8 mouse cellular contexts compared by ENCODE assay signal in the genomic region with DNA sequence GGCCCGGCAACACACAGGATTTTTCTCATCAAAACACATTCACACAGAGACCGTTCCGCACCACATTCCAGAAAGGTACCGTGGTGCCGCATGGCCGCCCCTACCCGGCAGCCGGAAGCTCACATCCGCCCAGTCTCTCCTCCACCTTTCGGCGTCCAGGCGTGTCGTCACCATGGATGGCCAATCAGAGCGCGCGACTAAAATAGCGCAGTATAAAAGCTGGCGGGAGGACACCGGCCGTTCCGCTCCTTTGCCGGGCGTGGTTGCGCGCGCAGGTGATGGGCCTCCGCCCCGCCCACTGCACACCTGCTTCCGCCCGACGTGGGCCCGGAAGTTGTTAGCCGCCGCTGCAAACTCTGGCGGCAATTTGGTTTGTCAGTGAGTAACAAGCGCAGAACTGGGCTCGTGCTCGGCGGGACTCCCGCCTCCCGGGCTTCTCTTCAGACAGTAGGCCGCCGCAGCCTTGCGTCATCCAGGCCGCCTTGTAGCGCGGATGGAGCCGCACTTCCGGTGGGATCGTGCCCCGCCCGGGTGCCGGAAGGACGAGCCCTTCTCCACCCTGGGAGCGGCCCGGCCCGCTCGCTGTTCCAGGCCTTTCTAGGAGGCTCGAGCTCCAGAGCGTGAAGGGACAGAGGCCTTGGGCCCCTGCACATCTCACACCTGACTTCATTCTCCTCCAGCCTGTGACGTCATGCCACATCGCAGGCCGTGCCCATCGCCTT. TPM values are rescaled to one million over a fixed set of nuclear protein-coding genes. Genes with fewer than 3 reads are reported as not detected.
DNase-seq lines count a peak whose midpoint lies in the region; ATAC-seq and TF ChIP-seq lines count a peak whose summit lies in the region.

No protein-coding gene starts in this region.

- H3K4me1 ChIP-seq in forebrain, embryonic 10.5 days: peaks cover 17% of the 10 kb centered on the region
- peaks cover 11% of the 10 kb centered on the region; the same call in 1 of the 2 replicates for H3K4me1 ChIP-seq in heart, embryonic 15.5 days (replicated peaks)
- peaks cover 15 to 27% of the 10 kb centered on the region in 2 experiments for H3K4me1 ChIP-seq in liver, embryonic 14.5 days (replicated peaks; ENCODE audit: control insufficient read depth in 2 of 2, insufficient read depth in 2 of 2, low read length in 1 of 2)
- no peaks in the 10 kb centered on the region; the same call in 1 of the 2 replicates for H3K4me1 ChIP-seq in neural tube, embryonic 11.5 days (ENCODE audit: control insufficient read depth, insufficient read depth, low read length)
- no peaks in the 10 kb centered on the region for H3K4me1 ChIP-seq in stomach, postnatal 0 days (replicated peaks; ENCODE audit: control insufficient read depth, insufficient read depth)

- DNase-seq in CD8-positive naive resting alpha-beta T cell, adult 2 months (ENCODE audit: low read depth in 2 of 2, low spot score in 2 of 2): peak; percentile 99 to 100
- DNase-seq in c-Kit-positive CD71-negative TER-119-negative erythroid progenitor cells, embryonic 14.5 days (ENCODE audit: low read depth): peak; percentile 93
- DNase-seq in forebrain, embryonic 10.5 days (ENCODE audit: extremely low spot score, low spot score): peak; percentile 97
- peak; percentile 97 to 99 for DNase-seq in kidney, postnatal 25 days
- DNase-seq in liver, embryonic 14.5 days (ENCODE audit: low read depth in 3 of 3, low spot score in 3 of 3): peak; percentile 96 to 98 (median 97)
- DNase-seq in neural tube, embryonic 11.5 days (ENCODE audit: low spot score): peak; percentile 97
- DNase-seq in stomach, postnatal 0 days (ENCODE audit: low spot score): peak; percentile 99

- 1% methylated on average over 64 of the region's 64 CpGs for WGBS in forebrain, embryonic 10.5 days
- under 1% methylated on average over 64 of the region's 64 CpGs for WGBS in heart, embryonic 15.5 days
- under 1% methylated on average over 64 of the region's 64 CpGs for WGBS in liver, embryonic 14.5 days (ENCODE audit: insufficient replicate concordance)
- 1% methylated on average over 64 of the region's 64 CpGs for WGBS in neural tube, embryonic 11.5 days
- WGBS in stomach, postnatal 0 days: under 1% methylated on average over 63 of the region's 64 CpGs

- no peak; the same call in 1 of the 2 replicates for TF ChIP-seq CTCF in liver, embryonic 14.5 days (IDR thresholded peaks at IDR 0.05; ENCODE audit: low read depth)
- TF ChIP-seq CTCF in stomach, postnatal 0 days (IDR thresholded peaks at IDR 0.05; ENCODE audit: low read depth): no peak

- H3K4me2 ChIP-seq in heart, embryonic 15.5 days: peak overlapping the region; percentile 73
- peak overlapping the region; percentile 80 for H3K4me2 ChIP-seq in liver, embryonic 14.5 days (ENCODE audit: low read depth)
- peak overlapping the region; percentile 72 for H3K4me2 ChIP-seq in neural tube, embryonic 11.5 days (ENCODE audit: low read depth)
- peak overlapping the region; percentile 63 for H3K4me2 ChIP-seq in stomach, postnatal 0 days (replicated peaks; ENCODE audit: low read depth)

- H3K9me3 ChIP-seq in forebrain, embryonic 10.5 days: no peaks in the 10 kb centered on the region
- H3K9me3 ChIP-seq in heart, embryonic 15.5 days (replicated peaks): no peaks in the 10 kb centered on the region
- H3K9me3 ChIP-seq in liver, embryonic 14.5 days (ENCODE audit: control insufficient read depth, low read length): no peaks in the 10 kb centered on the region
- no peaks in the 10 kb centered on the region for H3K9me3 ChIP-seq in neural tube, embryonic 11.5 days (ENCODE audit: control insufficient read depth, low read length)
- H3K9me3 ChIP-seq in stomach, postnatal 0 days (ENCODE audit: control insufficient read depth, low read length): no peaks in the 10 kb centered on the region

- no peak; the same call in 1 of the 2 replicates for TF ChIP-seq EP300 in liver, embryonic 14.5 days (IDR thresholded peaks at IDR 0.05; ENCODE audit: low read depth)
- TF ChIP-seq EP300 in stomach, postnatal 0 days (optimal IDR thresholded peaks at IDR 0.05): peak; percentile 31

- peak overlapping the region; percentile 61 for H3K4me3 ChIP-seq in forebrain, embryonic 10.5 days
- peak overlapping the region; percentile 60 for H3K4me3 ChIP-seq in heart, embryonic 15.5 days
- peak overlapping the region; percentile 66 to 77 for H3K4me3 ChIP-seq in liver, embryonic 14.5 days (ENCODE audit: insufficient read depth in 1 of 2, low read depth in 2 of 2, low read length in 2 of 2)
- peak overlapping the region; percentile 53 for H3K4me3 ChIP-seq in neural tube, embryonic 11.5 days (ENCODE audit: low read depth, low read length)
- peak overlapping the region; percentile 51 for H3K4me3 ChIP-seq in stomach, postnatal 0 days (ENCODE audit: low read depth, low read length)

- no peaks in the 10 kb centered on the region for H3K27me3 ChIP-seq in forebrain, embryonic 10.5 days (ENCODE audit: poor library complexity, severe bottlenecking)
- H3K27me3 ChIP-seq in heart, embryonic 15.5 days: no peaks in the 10 kb centered on the region
- H3K27me3 ChIP-seq in liver, embryonic 14.5 days (ENCODE audit: control insufficient read depth, insufficient read depth, low read length): no peaks in the 10 kb centered on the region
- H3K27me3 ChIP-seq in neural tube, embryonic 11.5 days (ENCODE audit: control insufficient read depth, insufficient read depth, low read length): no peaks in the 10 kb centered on the region
- no peaks in the 10 kb centered on the region for H3K27me3 ChIP-seq in stomach, postnatal 0 days (ENCODE audit: control insufficient read depth, insufficient read depth, low read length)

- ATAC-seq in heart, embryonic 15.5 days (replicated peaks; ENCODE audit: insufficient number of reproducible peaks, insufficient read depth, low FRiP score, low read depth): peak; percentile 96
- peak; percentile 98 for ATAC-seq in liver, embryonic 14.5 days (ENCODE audit: insufficient read depth)
- ATAC-seq in neural tube, embryonic 11.5 days (ENCODE audit: insufficient read depth, low FRiP score, low TSS enrichment): peak; percentile 96
- peak; percentile 95 for ATAC-seq in stomach, postnatal 0 days (ENCODE audit: low FRiP score, low TSS enrichment)

- H3K9ac ChIP-seq in heart, embryonic 15.5 days: peak overlapping the region; percentile 46
- H3K9ac ChIP-seq in liver, embryonic 14.5 days (replicated peaks): peak overlapping the region; percentile 72
- peak overlapping the region; percentile 78 for H3K9ac ChIP-seq in neural tube, embryonic 11.5 days (ENCODE audit: low read length)
- H3K9ac ChIP-seq in stomach, postnatal 0 days (ENCODE audit: low read length): peak overlapping the region; percentile 67

- H3K36me3 ChIP-seq in forebrain, embryonic 10.5 days (replicated peaks): no peaks in the 10 kb centered on the region
- H3K36me3 ChIP-seq in heart, embryonic 15.5 days: no peaks in the 10 kb centered on the region
- H3K36me3 ChIP-seq in liver, embryonic 14.5 days (replicated peaks; ENCODE audit: control insufficient read depth, insufficient read depth, low read depth): no peaks in the 10 kb centered on the region
- H3K36me3 ChIP-seq in neural tube, embryonic 11.5 days (ENCODE audit: control insufficient read depth, insufficient read depth, low read length): no peaks in the 10 kb centered on the region
- H3K36me3 ChIP-seq in stomach, postnatal 0 days (ENCODE audit: control insufficient read depth, insufficient read depth, low read length): no peaks in the 10 kb centered on the region

- H3K27ac ChIP-seq in forebrain, embryonic 10.5 days: peak overlapping the region; percentile 94
- peak overlapping the region; percentile 89 for H3K27ac ChIP-seq in heart, embryonic 15.5 days
- peak overlapping the region; percentile 87 for H3K27ac ChIP-seq in liver, embryonic 14.5 days
- peak overlapping the region; percentile 92 for H3K27ac ChIP-seq in neural tube, embryonic 11.5 days (ENCODE audit: low read depth, low read length)
- peak overlapping the region; percentile 97 for H3K27ac ChIP-seq in stomach, postnatal 0 days (replicated peaks)

RNA-seq across cellular contexts. Expression of a gene that starts 45.3 kb away (rescaled TPM):
- polyA plus RNA-seq in forebrain, embryonic 10.5 days (2016; fragmentation: Nextera tagmentation; extraction: Ambion mirVana): 103 and 116 TPM in 2 replicates
- 109 and 136 TPM in 2 replicates for polyA plus RNA-seq in heart, embryonic 15.5 days (2015; fragmentation: Nextera tagmentation; extraction: Ambion mirVana)
- 17.6 and 31.2 TPM in 2 replicates for polyA plus RNA-seq in liver, embryonic 14.5 days (2012; rRNA removed)
- 41.7 and 52.8 TPM in 2 replicates for polyA plus RNA-seq in liver, embryonic 14.5 days (2014; fragmentation: Nextera tagmentation; extraction: Ambion mirVana)
- polyA plus RNA-seq in neural tube, embryonic 11.5 days (2014; fragmentation: Nextera tagmentation; extraction: Ambion mirVana): 63.4 and 74.3 TPM in 2 replicates
- 289 and 299 TPM in 2 replicates for polyA plus RNA-seq in stomach, postnatal 0 days (2015; fragmentation: Nextera tagmentation; extraction: Ambion mirVana)

Comparison
In these comparisons a context has a peak if more than half of its experiments do, and no peak if none do; other contexts are left out.
1. Peak in every context shown above with its lines: DNase-seq, ATAC-seq, H3K4me3 ChIP-seq and H3K27ac ChIP-seq.